Mouse (Mus musculus) embryonic facial prominence, embryonic 12.5 days (tissue): Measurements from ENCODE around the gene Rfx1. TPM values are rescaled to one million over a fixed set of nuclear protein-coding genes. Genes with fewer than 3 reads are reported as not detected.

Experiments used
- ATAC-seq: fragments of 200-750 bp; cut with Nextera tagmentation; 2 replicates; pipeline ENCODE4 v1.8.0; 2017; ENCODE audit not compliant: insufficient number of reproducible peaks, insufficient read depth, low FRiP score, low TSS enrichment
- H3K27ac ChIP-seq: fragments of 300-500 bp; sonication (generic); 2 replicates; pipeline ENCODE4 v1.5.1; 2016; ENCODE audit warnings: mild to moderate bottlenecking
- H3K27me3 ChIP-seq: fragments of 300-500 bp; sonication (generic); 2 replicates; pipeline ENCODE4 v1.6.1; 2016; ENCODE audit warnings: mild to moderate bottlenecking, moderate library complexity
- H3K36me3 ChIP-seq: fragments of 300-500 bp; sonication (generic); 2 replicates; pipeline ENCODE4 v1.6.1; 2016; ENCODE audit warnings: mild to moderate bottlenecking
- H3K4me1 ChIP-seq: fragments of 300-500 bp; sonication (generic); 2 replicates; pipeline ENCODE4 v1.6.1; 2016
- H3K4me2 ChIP-seq: fragments of 300-500 bp; sonication (generic); replicated peaks from 2 replicates; pipeline ENCODE4 v1.6.1; 2016; ENCODE audit warnings: mild to moderate bottlenecking, moderate library complexity
- H3K4me3 ChIP-seq: fragments of 300-500 bp; sonication (generic); 2 replicates; pipeline ENCODE4 v1.5.1; 2016; ENCODE audit warnings: mild to moderate bottlenecking
- H3K9ac ChIP-seq: fragments of 300-500 bp; sonication (generic); 2 replicates; pipeline ENCODE4 v1.6.1; 2016; ENCODE audit warnings: mild to moderate bottlenecking, moderate library complexity
- H3K9me3 ChIP-seq: fragments of 300-500 bp; sonication (generic); 2 replicates; pipeline ENCODE4 v1.6.1; 2016; ENCODE audit warnings: mild to moderate bottlenecking, moderate library complexity
- WGBS: fragments of 180-500 bp; shearing (Covaris S2); methylation state at CpG from one replicate; pipeline ENCODE4 v1.1.7; 2016; 5-methylcytosine and 5-hydroxymethylcytosine counted together
- polyA plus RNA-seq: library from polyadenylated mRNA; unstranded; fragments of >200 nt; fragmentation: Nextera tagmentation; extraction: Ambion mirVana; gene quantifications from 2 replicates; pipeline ENCODE4 v1.2.1, GENCODE M21; 2016

The Rfx1 gene
- polyA plus RNA-seq: 10.3 and 10.4 TPM in 2 replicates

GRCm38 (mm10) chr8:84066291-84066930 is at the start of gene Rfx1:
Gene Rfx1, plus strand, starts transcription at chr8:84066834.
- H3K4me2 ChIP-seq: peak within 1 kb of the TSS; percentile 67

GRCm38 (mm10) chr8:84019738-84020137 is 46.9 kb upstream of the Rfx1 start:
- Histone ChIP-seq H3K4me3 (no peak overlapping the region), H3K4me1 (0 out of 2 replicates have a peak, but pooled peaks cover 10% of the 10 kb centered on the region), H3K36me3 (no peaks in the 10 kb centered on the region), H3K4me2 (no peak overlapping the region), H3K9me3 (0 out of 2 replicates have a peak, but pooled peaks cover 4% of the 10 kb centered on the region), H3K27me3 (peaks cover 32% of the 10 kb centered on the region), H3K27ac (0 out of 2 replicates have a peak overlapping the region, but pooled peaks have one; percentile 6), H3K9ac (no peak overlapping the region)
- WGBS: 84% methylated on average over 9 of the region's 9 CpGs
- ATAC-seq: no peak

More at GRCm38 (mm10) chr8:84066291-84066930, at the start of gene Rfx1:
- peak; percentile 98 for ATAC-seq
- peak within 1 kb of the TSS; percentile 94 for H3K27ac ChIP-seq
- WGBS: under 1% methylated on average over 51 of the region's 51 CpGs
- no peaks in the 10 kb centered on the region for H3K27me3 ChIP-seq
- H3K4me1 ChIP-seq: peaks cover 18% of the 10 kb centered on the region
- H3K36me3 ChIP-seq: no peaks in the 10 kb centered on the region
- H3K9me3 ChIP-seq: no peaks in the 10 kb centered on the region
- H3K9ac ChIP-seq: peak within 1 kb of the TSS; percentile 88
- peak within 1 kb of the TSS; percentile 84 for H3K4me3 ChIP-seq

- ATAC-seq: no peak
- H3K4me2 ChIP-seq: no peak within 1 kb of the TSS
- 0 out of 2 replicates have a peak, but pooled peaks cover 17% of the 10 kb centered on the region for H3K4me1 ChIP-seq
- 0 out of 2 replicates have a peak, but pooled peaks cover 2% of the 10 kb centered on the region for H3K9me3 ChIP-seq
- H3K27ac ChIP-seq: no peak within 1 kb of the TSS
- no peaks in the 10 kb centered on the region for H3K36me3 ChIP-seq
- H3K4me3 ChIP-seq: no peak within 1 kb of the TSS
- H3K27me3 ChIP-seq: peaks cover 43% of the 10 kb centered on the region
- WGBS: 10% methylated on average over 18 of the region's 18 CpGs
- H3K9ac ChIP-seq: peak within 1 kb of the TSS; percentile 25; the same call in 1 of the 2 replicates
Measured at GRCm38 (mm10) chr8:84021096-84021495, 45.5 kb upstream of the Rfx1 start, which contains the start of gene Palm3. Gene Palm3, plus strand, starts transcription at chr8:84021471.

GRCm38 (mm10) chr8:84021569-84021968 is 45.1 kb upstream of the Rfx1 start:
- H3K27me3 ChIP-seq: peaks cover 48% of the 10 kb centered on the region

GRCm38 (mm10) chr8:84023085-84023484 is 43.5 kb upstream of the Rfx1 start:
- Histone ChIP-seq H3K4me1 (0 out of 2 replicates have a peak, but pooled peaks cover 19% of the 10 kb centered on the region), H3K27me3 (peaks cover 63% of the 10 kb centered on the region), H3K4me2 (no peak overlapping the region), H3K36me3 (no peaks in the 10 kb centered on the region), H3K9me3 (no peaks in the 10 kb centered on the region), H3K9ac (no peak overlapping the region), H3K4me3 (no peak overlapping the region), H3K27ac (no peak overlapping the region)
- ATAC-seq: no peak
- WGBS: 27% methylated on average over 5 of the region's 5 CpGs

More at GRCm38 (mm10) chr8:84021569-84021968, 45.1 kb upstream of the Rfx1 start:
- Histone ChIP-seq H3K4me1 (0 out of 2 replicates have a peak, but pooled peaks cover 19% of the 10 kb centered on the region), H3K36me3 (no peaks in the 10 kb centered on the region), H3K4me2 (no peak overlapping the region), H3K9ac (no peak overlapping the region), H3K27ac (no peak overlapping the region), H3K9me3 (no peaks in the 10 kb centered on the region), H3K4me3 (no peak overlapping the region)
- WGBS: 52% methylated on average over 12 of the region's 12 CpGs
- no peak for ATAC-seq

GRCm38 (mm10) chr8:84023631-84024030 is 43.0 kb upstream of the Rfx1 start:
- no peak overlapping the region for H3K4me2 ChIP-seq
- ATAC-seq: no peak
- no peaks in the 10 kb centered on the region for H3K9me3 ChIP-seq
- peaks cover 65% of the 10 kb centered on the region for H3K27me3 ChIP-seq
- no peak overlapping the region for H3K4me3 ChIP-seq
- H3K9ac ChIP-seq: no peak overlapping the region
- WGBS: 57% methylated on average over 1 of the region's 1 CpGs
- no peak overlapping the region for H3K27ac ChIP-seq
- H3K36me3 ChIP-seq: no peaks in the 10 kb centered on the region
- H3K4me1 ChIP-seq: 0 out of 2 replicates have a peak, but pooled peaks cover 19% of the 10 kb centered on the region

GRCm38 (mm10) chr8:84024171-84024570 is 42.5 kb upstream of the Rfx1 start:
- Histone ChIP-seq H3K4me2 (no peak overlapping the region), H3K36me3 (no peaks in the 10 kb centered on the region), H3K27me3 (peaks cover 66% of the 10 kb centered on the region), H3K9ac (no peak overlapping the region), H3K4me1 (0 out of 2 replicates have a peak, but pooled peaks cover 19% of the 10 kb centered on the region), H3K9me3 (no peaks in the 10 kb centered on the region), H3K27ac (no peak overlapping the region), H3K4me3 (no peak overlapping the region)
- WGBS: 12% methylated on average over 10 of the region's 10 CpGs
- no peak for ATAC-seq

- Histone ChIP-seq H3K4me1 (0 out of 2 replicates have a peak, but pooled peaks cover 19% of the 10 kb centered on the region), H3K27ac (no peak overlapping the region)
Measured at GRCm38 (mm10) chr8:84025863-84026262, 40.8 kb upstream of the Rfx1 start.

GRCm38 (mm10) chr8:84027449-84027848 is 39.2 kb upstream of the Rfx1 start:
- WGBS: 13% methylated on average over 10 of the region's 10 CpGs
- Histone ChIP-seq H3K4me2 (no peak overlapping the region), H3K9me3 (no peaks in the 10 kb centered on the region), H3K36me3 (no peaks in the 10 kb centered on the region), H3K27ac (no peak overlapping the region), H3K4me1 (0 out of 2 replicates have a peak, but pooled peaks cover 15% of the 10 kb centered on the region), H3K9ac (no peak overlapping the region), H3K4me3 (no peak overlapping the region), H3K27me3 (peaks cover 42% of the 10 kb centered on the region)
- no peak for ATAC-seq

More at GRCm38 (mm10) chr8:84025863-84026262, 40.8 kb upstream of the Rfx1 start:
- ATAC-seq: peak; percentile 78
- peak overlapping the region; percentile 80 for H3K4me2 ChIP-seq
- H3K27me3 ChIP-seq: peaks cover 55% of the 10 kb centered on the region
- WGBS: under 1% methylated on average over 41 of the region's 41 CpGs
- peak overlapping the region; percentile 48 for H3K4me3 ChIP-seq
- no peaks in the 10 kb centered on the region for H3K36me3 ChIP-seq
- peak overlapping the region; percentile 52 for H3K9ac ChIP-seq
- H3K9me3 ChIP-seq: no peaks in the 10 kb centered on the region

- no peaks in the 10 kb centered on the region for H3K36me3 ChIP-seq
- no peaks in the 10 kb centered on the region for H3K9me3 ChIP-seq
- no peak for ATAC-seq
- H3K9ac ChIP-seq: no peak overlapping the region
- 0 out of 2 replicates have a peak, but pooled peaks cover 9% of the 10 kb centered on the region for H3K4me1 ChIP-seq
- 91% methylated on average over 5 of the region's 5 CpGs for WGBS
- H3K4me2 ChIP-seq: no peak overlapping the region
- peaks cover 37% of the 10 kb centered on the region for H3K27me3 ChIP-seq
- H3K4me3 ChIP-seq: no peak overlapping the region
- no peak overlapping the region for H3K27ac ChIP-seq
Measured at GRCm38 (mm10) chr8:84029272-84029671, 37.4 kb upstream of the Rfx1 start.

GRCm38 (mm10) chr8:84032777-84033176 is 33.9 kb upstream of the Rfx1 start:
- Histone ChIP-seq H3K9me3 (no peaks in the 10 kb centered on the region), H3K27me3 (peaks cover 15% of the 10 kb centered on the region), H3K9ac (no peak overlapping the region), H3K4me2 (no peak overlapping the region), H3K27ac (no peak overlapping the region), H3K4me3 (no peak overlapping the region), H3K4me1 (no peaks in the 10 kb centered on the region), H3K36me3 (no peaks in the 10 kb centered on the region)
- WGBS: 80% methylated on average over 4 of the region's 4 CpGs
- no peak for ATAC-seq

- Histone ChIP-seq H3K27me3 (peaks cover 35% of the 10 kb centered on the region), H3K36me3 (no peaks in the 10 kb centered on the region), H3K4me1 (peaks cover 10% of the 10 kb centered on the region), H3K9me3 (no peaks in the 10 kb centered on the region), H3K9ac (no peak overlapping the region), H3K4me3 (no peak overlapping the region), H3K27ac (no peak overlapping the region), H3K4me2 (no peak overlapping the region)
- ATAC-seq: no peak
- 71% methylated on average over 5 of the region's 5 CpGs for WGBS
Measured at GRCm38 (mm10) chr8:84038015-84038414, 28.6 kb upstream of the Rfx1 start.
